Mouse (Mus musculus): ENCODE measurements at regions not wholly inside any gene's neighbourhood (a gene's known extent, or its start where the extent isn't known, plus 50 kb on each side); places are given as distances from the start of the nearest gene placed in this dataset.

- no peak for DNase-seq
Measured at GRCm38 (mm10) chr9:52294699-52295098, 126.3 kb upstream of the Zc3h12c start.

GRCm38 (mm10) chr9:52289069-52289468 lies 120.7 kb upstream of the Zc3h12c start:
- no peak for DNase-seq

- no peak for DNase-seq
Measured at GRCm38 (mm10) chr9:52287761-52288275, 119.4 kb upstream of the Zc3h12c start.

- peak; percentile 47 for DNase-seq
Measured at GRCm38 (mm10) chr9:52287246-52287651, 118.9 kb upstream of the Zc3h12c start.

GRCm38 (mm10) chr9:52286104-52286503 lies 117.7 kb upstream of the Zc3h12c start:
- no peak for DNase-seq

GRCm38 (mm10) chr9:52283558-52283957 lies 115.2 kb upstream of the Zc3h12c start:
- no peak for DNase-seq

GRCm38 (mm10) chr9:52280995-52281394 lies 112.6 kb upstream of the Zc3h12c start:
- no peak for DNase-seq

- DNase-seq: no peak
Measured at GRCm38 (mm10) chr9:52280556-52280955, 112.2 kb upstream of the Zc3h12c start.

- no peak for DNase-seq
Measured at GRCm38 (mm10) chr9:52278701-52279023, 110.3 kb upstream of the Zc3h12c start.

- no peak for DNase-seq
Measured at GRCm38 (mm10) chr9:52277954-52278700, 109.8 kb upstream of the Zc3h12c start.

- DNase-seq: no peak
Measured at GRCm38 (mm10) chr9:52273994-52274393, 105.6 kb upstream of the Zc3h12c start.

- no peak for DNase-seq
Measured at GRCm38 (mm10) chr9:52272668-52273067, 104.3 kb upstream of the Zc3h12c start.

- no peak for DNase-seq
Measured at GRCm38 (mm10) chr9:52271345-52272116, 103.2 kb upstream of the Zc3h12c start.

- DNase-seq: no peak
Measured at GRCm38 (mm10) chr9:52261538-52261937, 93.2 kb upstream of the Zc3h12c start.

- DNase-seq: peak; percentile 9
Measured at GRCm38 (mm10) chr9:52259459-52259858, 91.1 kb upstream of the Zc3h12c start.

- no peak for DNase-seq
Measured at GRCm38 (mm10) chr9:52255692-52256091, 87.3 kb upstream of the Zc3h12c start.

GRCm38 (mm10) chr9:52254475-52254874 lies 86.1 kb upstream of the Zc3h12c start:
- DNase-seq: no peak

GRCm38 (mm10) chr9:52251455-52251854 lies 83.1 kb upstream of the Zc3h12c start:
- no peak for DNase-seq

GRCm38 (mm10) chr9:52246712-52247111 lies 78.3 kb upstream of the Zc3h12c start:
- no peak for DNase-seq

GRCm38 (mm10) chr9:52244081-52244480 lies 75.7 kb upstream of the Zc3h12c start:
- DNase-seq: no peak

GRCm38 (mm10) chr9:52243032-52243431 lies 74.7 kb upstream of the Zc3h12c start:
- DNase-seq: no peak

- DNase-seq: no peak
Measured at GRCm38 (mm10) chr9:52241577-52241976, 73.2 kb upstream of the Zc3h12c start.

- no peak for DNase-seq
Measured at GRCm38 (mm10) chr9:52240585-52241320, 72.4 kb upstream of the Zc3h12c start.
